Mouse (Mus musculus): ENCODE results near the gene Hspa12a. TPM values are rescaled to one million over a fixed set of nuclear protein-coding genes. Genes with fewer than 3 reads are reported as not detected.
A peak's percentile ranks its signal among the peaks of the same experiment; 100 is the strongest.

The Hspa12a gene
- polyA plus RNA-seq, 1 experiment from 2014 or later = 6.0 TPM

- Histone ChIP-seq H3K27me3 (ENCODE audit: control insufficient read depth, insufficient read depth, low read length) (no peaks in the 10 kb centered on the region), H3K9me3 (replicated peaks; ENCODE audit: control insufficient read depth, low read length) (no peaks in the 10 kb centered on the region), H3K4me1 (ENCODE audit: control insufficient read depth, insufficient read depth, low read length) (no peaks in the 10 kb centered on the region), H3K4me2 (ENCODE audit: low read depth, low read length) (no peak overlapping the region), H3K36me3 (ENCODE audit: control insufficient read depth, insufficient read depth, low read length) (no peaks in the 10 kb centered on the region), H3K27ac (ENCODE audit: low read length) (no peak overlapping the region), H3K4me3 (replicated peaks; ENCODE audit: low read length) (no peak overlapping the region), H3K9ac (ENCODE audit: low read length) (no peak overlapping the region)
- WGBS = 65% methylated on average over 3 of the region's 3 CpGs
- no peak for ATAC-seq (ENCODE audit: insufficient read depth, low FRiP score)
These were observed 47.2 kb downstream of the Hspa12a start for GRCm38 (mm10) chr19:58896216-58896615.

DNA sequence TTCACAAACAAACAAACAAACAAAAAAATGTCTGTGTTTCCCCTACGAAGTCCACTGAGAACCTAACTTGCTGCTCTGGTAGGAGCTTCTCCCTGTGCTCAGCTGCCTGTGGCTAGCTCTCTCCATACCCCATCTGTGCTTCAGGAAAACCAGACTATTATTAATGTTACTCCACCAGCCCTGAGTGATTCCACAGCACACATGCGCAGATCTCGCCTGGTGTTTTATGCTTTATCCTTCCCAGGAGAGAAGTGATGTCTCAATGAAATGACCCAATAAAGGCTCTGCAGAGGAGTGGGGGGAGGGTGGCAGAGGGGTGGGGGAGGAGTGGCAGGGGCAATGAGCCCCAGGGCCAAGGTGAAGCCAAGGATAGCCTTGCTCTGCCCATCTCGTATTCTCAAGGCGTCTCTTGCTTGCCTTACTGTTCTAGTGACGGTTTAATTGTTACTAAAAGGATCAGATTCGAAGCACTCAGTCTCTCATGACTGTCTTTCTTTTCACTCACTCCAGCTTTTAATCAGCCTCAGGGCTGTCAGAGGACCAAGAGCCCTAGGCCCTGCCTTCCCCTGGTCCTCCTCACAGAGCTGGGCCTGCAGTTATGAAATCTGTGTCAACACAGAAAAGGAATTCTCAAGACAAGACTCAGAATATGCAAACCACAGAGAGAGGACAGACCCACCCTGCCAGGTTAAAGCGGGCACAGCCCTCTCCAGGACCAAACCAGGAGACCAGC is 54.0 kb downstream of the Hspa12a start:
- no peak overlapping the region for H3K4me3 ChIP-seq (replicated peaks; ENCODE audit: low read length)
- H3K36me3 ChIP-seq (ENCODE audit: control insufficient read depth, insufficient read depth, low read length) = no peaks in the 10 kb centered on the region
- H3K27ac ChIP-seq (ENCODE audit: low read length) = no peak overlapping the region
- WGBS = 69% methylated on average over 8 of the region's 8 CpGs
- ATAC-seq (ENCODE audit: insufficient read depth, low FRiP score) = no peak
- H3K9ac ChIP-seq (ENCODE audit: low read length) = no peak overlapping the region
- H3K4me1 ChIP-seq (ENCODE audit: control insufficient read depth, insufficient read depth, low read length) = no peaks in the 10 kb centered on the region
- no peaks in the 10 kb centered on the region for H3K9me3 ChIP-seq (replicated peaks; ENCODE audit: control insufficient read depth, low read length)
- no peaks in the 10 kb centered on the region for H3K27me3 ChIP-seq (ENCODE audit: control insufficient read depth, insufficient read depth, low read length)
- H3K4me2 ChIP-seq (ENCODE audit: low read depth, low read length) = no peak overlapping the region

DNA sequence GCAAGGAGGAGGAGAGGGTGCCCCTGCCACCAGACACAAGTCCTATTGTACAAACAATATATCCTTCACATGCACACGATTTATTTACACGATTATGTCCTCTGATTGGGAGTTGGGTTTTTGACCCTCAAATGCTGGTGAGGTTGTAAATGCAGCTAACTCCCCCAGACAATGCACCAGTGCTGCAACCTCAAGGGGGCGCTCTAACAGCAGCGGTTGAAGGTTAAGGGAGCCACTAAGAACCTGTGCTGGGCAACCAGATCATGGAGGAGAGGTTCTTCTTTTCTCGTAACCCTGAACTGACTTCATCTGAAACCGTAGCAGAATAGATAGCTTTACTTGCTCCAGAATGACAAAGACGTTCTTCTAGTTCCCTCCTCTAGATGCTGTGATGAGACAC is 57.0 kb downstream of the Hspa12a start:
- H3K27ac ChIP-seq (ENCODE audit: low read length) = no peak overlapping the region
- H3K9ac ChIP-seq (ENCODE audit: low read length) = no peak overlapping the region
- no peaks in the 10 kb centered on the region for H3K27me3 ChIP-seq (ENCODE audit: control insufficient read depth, insufficient read depth, low read length)
- no peak overlapping the region for H3K4me3 ChIP-seq (replicated peaks; ENCODE audit: low read length)
- no peak overlapping the region for H3K4me2 ChIP-seq (ENCODE audit: low read depth, low read length)
- no peak for ATAC-seq (ENCODE audit: insufficient read depth, low FRiP score)
- no peaks in the 10 kb centered on the region for H3K9me3 ChIP-seq (replicated peaks; ENCODE audit: control insufficient read depth, low read length)
- H3K36me3 ChIP-seq (ENCODE audit: control insufficient read depth, insufficient read depth, low read length) = no peaks in the 10 kb centered on the region
- 63% methylated on average over 7 of the region's 7 CpGs for WGBS
- no peaks in the 10 kb centered on the region for H3K4me1 ChIP-seq (ENCODE audit: control insufficient read depth, insufficient read depth, low read length)

DNA sequence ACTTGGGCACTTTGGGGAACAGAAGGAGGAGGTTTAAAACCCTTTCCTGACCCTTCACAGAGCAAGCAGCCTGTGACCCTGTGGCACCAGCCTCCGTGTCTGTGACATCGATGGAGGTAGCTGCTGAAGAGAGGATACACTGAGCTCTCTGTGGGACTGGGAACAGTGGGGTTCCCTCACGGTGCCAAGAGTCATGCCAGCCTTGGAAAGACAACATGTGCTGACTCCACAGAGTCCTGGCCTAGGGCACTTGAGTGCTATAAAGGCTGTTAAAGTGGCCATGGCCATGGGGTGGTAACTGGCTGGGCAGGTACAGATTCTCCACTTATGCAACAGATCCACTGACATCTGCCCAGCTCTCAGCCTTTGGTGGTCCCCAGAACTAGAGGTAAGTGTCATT is 60.0 kb downstream of the Hspa12a start:
- H3K4me2 ChIP-seq (ENCODE audit: low read depth, low read length) = no peak overlapping the region
- no peaks in the 10 kb centered on the region for H3K9me3 ChIP-seq (replicated peaks; ENCODE audit: control insufficient read depth, low read length)
- ATAC-seq (ENCODE audit: insufficient read depth, low FRiP score) = no peak
- H3K27me3 ChIP-seq (ENCODE audit: control insufficient read depth, insufficient read depth, low read length) = no peaks in the 10 kb centered on the region
- WGBS = 80% methylated on average over 3 of the region's 3 CpGs
- H3K36me3 ChIP-seq (ENCODE audit: control insufficient read depth, insufficient read depth, low read length) = no peaks in the 10 kb centered on the region
- no peak overlapping the region for H3K9ac ChIP-seq (ENCODE audit: low read length)
- no peak overlapping the region for H3K4me3 ChIP-seq (replicated peaks; ENCODE audit: low read length)
- no peaks in the 10 kb centered on the region for H3K4me1 ChIP-seq (ENCODE audit: control insufficient read depth, insufficient read depth, low read length)
- no peak overlapping the region for H3K27ac ChIP-seq (ENCODE audit: low read length)

- WGBS = 69% methylated on average over 4 of the region's 4 CpGs
- Histone ChIP-seq H3K4me2 (ENCODE audit: low read depth, low read length) (no peak overlapping the region), H3K27me3 (ENCODE audit: control insufficient read depth, insufficient read depth, low read length) (no peaks in the 10 kb centered on the region), H3K36me3 (ENCODE audit: control insufficient read depth, insufficient read depth, low read length) (no peaks in the 10 kb centered on the region), H3K9me3 (replicated peaks; ENCODE audit: control insufficient read depth, low read length) (no peaks in the 10 kb centered on the region), H3K4me1 (ENCODE audit: control insufficient read depth, insufficient read depth, low read length) (no peaks in the 10 kb centered on the region), H3K27ac (ENCODE audit: low read length) (no peak overlapping the region), H3K4me3 (replicated peaks; ENCODE audit: low read length) (no peak overlapping the region), H3K9ac (ENCODE audit: low read length) (no peak overlapping the region)
- no peak for ATAC-seq (ENCODE audit: insufficient read depth, low FRiP score)
These were observed 61.1 kb downstream of the Hspa12a start for GRCm38 (mm10) chr19:58882336-58882735.

DNA sequence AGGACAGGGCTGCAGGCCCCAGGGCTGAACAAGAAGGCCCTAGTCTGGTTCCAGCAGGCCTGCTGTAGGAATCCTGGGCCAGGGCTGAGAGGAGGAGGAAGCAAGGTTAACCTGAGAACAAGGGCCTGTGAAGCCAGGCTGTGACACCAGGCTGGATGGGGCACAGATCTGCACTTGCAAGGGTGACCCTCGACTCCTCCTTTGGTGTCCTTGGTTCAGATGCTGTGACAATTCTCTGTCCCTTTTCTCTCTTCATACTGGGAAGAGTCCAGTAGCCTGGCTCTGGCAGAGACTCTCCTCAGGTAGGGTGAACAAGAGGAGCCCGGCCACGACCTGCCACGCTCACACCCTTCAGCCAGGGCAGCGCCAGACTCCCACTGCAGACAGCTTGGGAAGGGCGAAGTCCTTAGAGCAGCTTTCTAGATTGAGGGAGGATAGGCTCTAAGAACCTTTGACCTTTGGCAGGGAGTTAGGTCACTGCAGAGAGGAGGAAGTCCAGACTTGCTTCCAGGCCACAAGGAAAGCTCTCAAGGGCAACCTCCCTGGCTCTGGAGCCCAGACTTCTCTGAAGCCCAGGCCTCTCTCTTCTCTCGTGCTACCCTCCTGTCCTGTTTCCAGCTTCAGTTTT is 64.0 kb downstream of the Hspa12a start:
- ATAC-seq (ENCODE audit: insufficient read depth, low FRiP score) = no peak

DNA sequence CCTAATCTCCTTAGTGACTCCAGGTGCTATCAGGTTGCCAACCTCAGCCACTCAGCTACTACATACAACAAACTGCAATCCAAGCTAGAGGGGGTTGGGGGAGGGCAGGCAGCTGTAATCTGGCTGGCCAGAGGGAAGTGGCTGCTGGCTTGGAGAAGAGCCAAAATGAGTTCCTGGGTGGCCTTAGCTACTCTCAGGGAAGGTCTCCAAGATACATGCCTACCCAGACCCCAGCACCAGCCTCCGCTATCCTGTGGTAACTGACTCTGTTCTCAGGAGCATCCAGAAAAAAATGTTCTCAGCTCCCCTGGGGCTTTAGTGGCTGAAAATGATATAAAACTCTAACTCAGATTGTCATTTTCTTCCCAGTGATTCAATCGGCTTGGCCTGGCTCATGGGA is 64.9 kb downstream of the Hspa12a start:
- Histone ChIP-seq H3K4me1 (ENCODE audit: control insufficient read depth, insufficient read depth, low read length) (no peaks in the 10 kb centered on the region), H3K27ac (ENCODE audit: low read length) (no peak overlapping the region), H3K36me3 (ENCODE audit: control insufficient read depth, insufficient read depth, low read length) (no peaks in the 10 kb centered on the region), H3K9me3 (replicated peaks; ENCODE audit: control insufficient read depth, low read length) (no peaks in the 10 kb centered on the region), H3K4me3 (replicated peaks; ENCODE audit: low read length) (no peak overlapping the region), H3K4me2 (ENCODE audit: low read depth, low read length) (no peak overlapping the region), H3K27me3 (ENCODE audit: control insufficient read depth, insufficient read depth, low read length) (no peaks in the 10 kb centered on the region), H3K9ac (ENCODE audit: low read length) (no peak overlapping the region)
- 45% methylated on average over 2 of the region's 2 CpGs for WGBS
- peak; percentile 30; the same call in 1 of the 2 replicates for ATAC-seq (ENCODE audit: insufficient read depth, low FRiP score)

More for the DNA sequence above, 64.0 kb downstream of the Hspa12a start:
- H3K4me2 ChIP-seq (ENCODE audit: low read depth, low read length) = no peak overlapping the region
- no peak overlapping the region for H3K4me3 ChIP-seq (replicated peaks; ENCODE audit: low read length)
- H3K27me3 ChIP-seq (ENCODE audit: control insufficient read depth, insufficient read depth, low read length) = no peaks in the 10 kb centered on the region
- no peaks in the 10 kb centered on the region for H3K9me3 ChIP-seq (replicated peaks; ENCODE audit: control insufficient read depth, low read length)
- 86% methylated on average over 7 of the region's 7 CpGs for WGBS
- H3K4me1 ChIP-seq (ENCODE audit: control insufficient read depth, insufficient read depth, low read length) = no peaks in the 10 kb centered on the region
- H3K36me3 ChIP-seq (ENCODE audit: control insufficient read depth, insufficient read depth, low read length) = no peaks in the 10 kb centered on the region
- no peak overlapping the region for H3K9ac ChIP-seq (ENCODE audit: low read length)
- H3K27ac ChIP-seq (ENCODE audit: low read length) = no peak overlapping the region

DNA sequence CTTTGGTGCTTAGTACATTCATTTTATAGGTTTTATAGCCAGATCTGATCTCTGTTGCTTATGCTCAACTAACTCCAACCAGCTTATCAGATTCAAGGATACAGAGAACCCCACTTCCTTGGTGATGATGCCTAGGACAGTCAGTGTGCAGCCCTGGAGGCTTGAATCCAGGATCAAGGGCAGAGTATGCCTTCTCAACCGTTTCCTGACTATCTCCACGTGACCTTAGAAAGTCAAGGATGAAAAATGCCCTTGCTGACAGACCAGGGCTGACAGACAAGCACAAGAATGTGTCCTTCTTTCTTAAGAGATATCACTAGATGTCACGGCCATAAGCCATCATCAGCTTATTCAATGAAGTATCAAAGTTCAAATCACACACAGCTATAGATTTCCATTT is 69.9 kb downstream of the Hspa12a start:
- no peaks in the 10 kb centered on the region for H3K36me3 ChIP-seq (ENCODE audit: control insufficient read depth, insufficient read depth, low read length)
- H3K27ac ChIP-seq (ENCODE audit: low read length) = no peak overlapping the region
- no peaks in the 10 kb centered on the region for H3K27me3 ChIP-seq (ENCODE audit: control insufficient read depth, insufficient read depth, low read length)
- H3K4me3 ChIP-seq (replicated peaks; ENCODE audit: low read length) = no peak overlapping the region
- no peak for ATAC-seq (ENCODE audit: insufficient read depth, low FRiP score)
- no peaks in the 10 kb centered on the region for H3K9me3 ChIP-seq (replicated peaks; ENCODE audit: control insufficient read depth, low read length)
- H3K9ac ChIP-seq (ENCODE audit: low read length) = no peak overlapping the region
- 65% methylated on average over 3 of the region's 3 CpGs for WGBS
- no peaks in the 10 kb centered on the region for H3K4me1 ChIP-seq (ENCODE audit: control insufficient read depth, insufficient read depth, low read length)
- H3K4me2 ChIP-seq (ENCODE audit: low read depth, low read length) = no peak overlapping the region

DNA sequence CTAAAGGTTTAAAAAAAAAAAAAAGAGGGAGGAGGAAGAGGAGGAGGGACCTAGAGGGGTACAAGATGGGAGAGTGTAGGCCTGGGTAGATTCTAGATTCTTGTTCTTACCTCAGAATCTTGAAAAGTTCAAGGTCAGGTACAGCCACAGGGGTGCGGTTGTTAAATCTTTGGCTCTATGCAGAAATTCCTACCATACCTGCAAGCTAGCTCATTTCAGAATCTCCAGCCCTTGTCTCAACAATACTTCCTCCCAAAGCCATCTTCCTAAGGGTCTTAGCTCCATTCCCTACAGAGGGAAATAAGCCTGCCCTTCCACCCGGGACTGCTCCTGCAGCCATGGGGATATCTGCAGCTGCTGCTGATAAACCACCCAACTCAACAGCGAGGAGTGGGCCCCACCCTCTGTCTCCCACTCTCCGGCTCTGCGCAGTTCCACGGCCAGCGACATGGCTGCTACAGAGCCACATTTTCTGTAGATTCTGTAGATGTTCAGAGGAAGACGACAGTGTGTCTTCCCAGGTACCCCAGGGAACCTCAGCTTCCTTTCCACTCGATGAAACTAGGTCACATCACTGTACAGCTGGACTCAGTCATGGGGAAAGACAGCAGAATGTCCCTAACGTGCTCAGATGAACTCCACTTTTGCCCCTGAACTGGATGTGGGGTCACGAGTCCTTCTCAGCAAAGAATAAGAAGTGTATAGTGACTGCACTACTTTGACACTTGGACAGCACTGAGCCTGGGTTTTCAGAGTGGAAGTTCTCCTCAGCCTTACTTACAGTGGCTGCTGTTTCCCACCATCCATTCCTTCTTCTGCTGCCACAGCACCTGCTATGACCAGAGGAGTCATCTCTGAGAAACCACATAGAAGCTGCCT is 70.8 kb downstream of the Hspa12a start:
- no peaks in the 10 kb centered on the region for H3K36me3 ChIP-seq (ENCODE audit: control insufficient read depth, insufficient read depth, low read length)
- no peak overlapping the region for H3K27ac ChIP-seq (ENCODE audit: low read length)
- no peaks in the 10 kb centered on the region for H3K27me3 ChIP-seq (ENCODE audit: control insufficient read depth, insufficient read depth, low read length)
- no peak overlapping the region for H3K9ac ChIP-seq (ENCODE audit: low read length)
- 65% methylated on average over 11 of the region's 11 CpGs for whole genome bisulfite sequencing
- H3K9me3 ChIP-seq (replicated peaks; ENCODE audit: control insufficient read depth, low read length) = 0 out of 2 replicates have a peak, but pooled peaks cover 2% of the 10 kb centered on the region
- no peaks in the 10 kb centered on the region for H3K4me1 ChIP-seq (ENCODE audit: control insufficient read depth, insufficient read depth, low read length)
- no peak overlapping the region for H3K4me3 ChIP-seq (replicated peaks; ENCODE audit: low read length)
- no peak overlapping the region for H3K4me2 ChIP-seq (ENCODE audit: low read depth, low read length)
- ATAC-seq (ENCODE audit: insufficient read depth, low FRiP score) = no peak
